Mouse (Mus musculus) small intestine, adult 10 weeks (tissue): ENCODE data around the gene Polr2b. TPM values are rescaled to one million over a fixed set of nuclear protein-coding genes. Genes with fewer than 3 reads are reported as not detected.

Experiments used
- polyA plus RNA-seq: library from polyadenylated mRNA; stranded (reverse); fragments of 350-450 nt; fragmentation: Illumina TruSeq; extraction: RNeasy Lipid Tissue Mini Kit (QIAGEN cat#74804); gene quantifications from one replicate; pipeline ENCODE4 v1.2.3, GENCODE M21; 2014; ENCODE audit warnings: low replicate concordance

The Polr2b gene
- polyA plus RNA-seq: 37.2 TPM

GRCm38 (mm10) chr5:77309924-77310772, at the start of gene Polr2b, which contains the start of gene Noa1:
Gene Polr2b, plus strand, starts transcription at chr5:77310147.
Gene Noa1, minus strand, starts transcription at chr5:77310084.

GRCm38 (mm10) chr5:77265081-77265670, 44.8 kb upstream of the Polr2b start, which contains the start of gene Rest:
Gene Rest, plus strand, starts transcription at chr5:77265491.

Other genes with a start within 250 kb of the Polr2b start
- gene Hopx, start 195.0 kb upstream of the Polr2b start, polyA plus RNA-seq: 31.8 TPM
- gene Spink2, start 98.7 kb upstream of the Polr2b start, polyA plus RNA-seq: not detected
- 11.0 TPM for gene Rest, start 44.7 kb upstream of the Polr2b start, polyA plus RNA-seq
- 9.1 TPM for gene Noa1, start 63 bp upstream of the Polr2b start, polyA plus RNA-seq
- gene Igfbp7, start 97.9 kb downstream of the Polr2b start, polyA plus RNA-seq: 102 TPM